Mouse (Mus musculus) myocyte (in vitro differentiated cells): ENCODE data around the gene Cntnap5b. TPM values are rescaled to one million over a fixed set of nuclear protein-coding genes. Genes with fewer than 3 reads are reported as not detected.

Experiments used
- H3K27me3 ChIP-seq: one replicate; pipeline ENCODE4 v1.6.1; 2011; ENCODE audit not compliant: control insufficient read depth, insufficient read depth, insufficient read length
- H3K36me3 ChIP-seq: one replicate; pipeline ENCODE4 v1.6.1; 2011; ENCODE audit not compliant: control insufficient read depth, insufficient read depth
- H3K4me2 ChIP-seq: one replicate; pipeline ENCODE4 v1.6.1; 2011; ENCODE audit warnings: low read depth, control low read depth
- H3K4me3 ChIP-seq: one replicate; pipeline ENCODE4 v1.5.1; 2011; ENCODE audit warnings: mild to moderate bottlenecking, control low read depth, moderate library complexity
- H3K79me2 ChIP-seq: one replicate; pipeline ENCODE4 v1.6.1; 2011; ENCODE audit not compliant: control insufficient read depth, insufficient read depth
- H3ac ChIP-seq: one replicate; pipeline ENCODE4 v1.6.1; 2011; ENCODE audit not compliant: control insufficient read depth, insufficient read length
- CEBPB ChIP-seq: IDR thresholded peaks from 2 replicates; pipeline ENCODE4 v1.6.1; 2011; ENCODE audit warnings: mild to moderate bottlenecking, moderate library complexity; ENCODE audit not compliant: poor library complexity, insufficient read depth, severe bottlenecking
- E2F4 ChIP-seq: IDR thresholded peaks from one replicate; pipeline ENCODE4 v1.6.1; 2011; ENCODE audit warnings: mild to moderate bottlenecking, control low read depth, moderate library complexity; ENCODE audit not compliant: insufficient read depth
- MAX ChIP-seq: IDR thresholded peaks from one replicate; pipeline ENCODE4 v1.6.1; 2011; ENCODE audit warnings: low read depth, mild to moderate bottlenecking, control low read depth
- MYOD1 ChIP-seq, 3 experiments: IDR thresholded peaks; one replicate each; pipeline ENCODE4 v1.6.1; 2011; ENCODE audit warnings: control low read depth in 2 of 3, low read depth in 2 of 3, mild to moderate bottlenecking in 2 of 3, moderate library complexity in 1 of 3; ENCODE audit not compliant: insufficient read length in 2 of 3, control insufficient read depth in 1 of 3
- MYOG ChIP-seq, 3 experiments: IDR thresholded peaks; one replicate each; pipeline ENCODE4 v1.6.1; 2011; ENCODE audit warnings: control low read depth in 2 of 3, low read depth in 2 of 3, mild to moderate bottlenecking in 2 of 3; ENCODE audit not compliant: insufficient read length in 2 of 3, control insufficient read depth in 1 of 3, insufficient read depth in 1 of 3
- POLR2A ChIP-seq: IDR thresholded peaks from one replicate; pipeline ENCODE4 v1.6.1; 2011; ENCODE audit warnings: low read depth, mild to moderate bottlenecking, control low read depth, moderate library complexity; ENCODE audit not compliant: insufficient read length
- POLR2AphosphoS2 ChIP-seq: IDR thresholded peaks from one replicate; pipeline ENCODE4 v1.6.1; 2011; ENCODE audit warnings: low read depth, control low read depth; ENCODE audit not compliant: insufficient read length
- REST ChIP-seq: IDR thresholded peaks from one replicate; pipeline ENCODE4 v1.6.1; 2011; ENCODE audit warnings: mild to moderate bottlenecking, control low read depth, moderate library complexity; ENCODE audit not compliant: insufficient read depth, insufficient read length
- SRF ChIP-seq: IDR thresholded peaks from one replicate; pipeline ENCODE4 v1.6.1; 2011; ENCODE audit warnings: low read depth; ENCODE audit not compliant: control insufficient read depth, insufficient read length
- TCF12 ChIP-seq: IDR thresholded peaks from one replicate; pipeline ENCODE4 v1.6.1; 2011; ENCODE audit warnings: mild to moderate bottlenecking, control low read depth; ENCODE audit not compliant: poor library complexity, insufficient read depth, severe bottlenecking
- TCF3 ChIP-seq: IDR thresholded peaks from one replicate; pipeline ENCODE4 v1.6.1; 2011; ENCODE audit warnings: low read depth, control low read depth; ENCODE audit not compliant: insufficient read length
- USF1 ChIP-seq: IDR thresholded peaks from one replicate; pipeline ENCODE4 v1.6.1; 2011; ENCODE audit warnings: low read depth, mild to moderate bottlenecking, control low read depth, moderate library complexity
- polyA plus RNA-seq: library from polyadenylated mRNA; unstranded; fragments of >200 nt; fragmentation: generic; extraction: Trizol; gene quantifications from one replicate; pipeline ENCODE4 v1.2.1, GENCODE M21; 2012; ENCODE audit warnings: missing spikeins

The Cntnap5b gene
- polyA plus RNA-seq, 1 experiment, result not detected

GRCm38 (mm10) chr1:100416658-100417224 lies 644.2 kb downstream of the Cntnap5b start:
- TF ChIP-seq POLR2AphosphoS2 (no peak), CEBPB (no peak), TCF3 (no peak), TCF12 (no peak), POLR2A (no peak), REST (no peak), MYOD1 (IDR thresholded peaks at IDR 0.05; ENCODE audit: control insufficient read depth in 1 of 3, insufficient read length in 2 of 3, low read depth in 2 of 3) (no peak), MYOG (IDR thresholded peaks at IDR 0.05; ENCODE audit: control insufficient read depth in 1 of 3, insufficient read depth in 1 of 3, insufficient read length in 2 of 3, low read depth in 2 of 3) (no peak), E2F4 (no peak)

DNA sequence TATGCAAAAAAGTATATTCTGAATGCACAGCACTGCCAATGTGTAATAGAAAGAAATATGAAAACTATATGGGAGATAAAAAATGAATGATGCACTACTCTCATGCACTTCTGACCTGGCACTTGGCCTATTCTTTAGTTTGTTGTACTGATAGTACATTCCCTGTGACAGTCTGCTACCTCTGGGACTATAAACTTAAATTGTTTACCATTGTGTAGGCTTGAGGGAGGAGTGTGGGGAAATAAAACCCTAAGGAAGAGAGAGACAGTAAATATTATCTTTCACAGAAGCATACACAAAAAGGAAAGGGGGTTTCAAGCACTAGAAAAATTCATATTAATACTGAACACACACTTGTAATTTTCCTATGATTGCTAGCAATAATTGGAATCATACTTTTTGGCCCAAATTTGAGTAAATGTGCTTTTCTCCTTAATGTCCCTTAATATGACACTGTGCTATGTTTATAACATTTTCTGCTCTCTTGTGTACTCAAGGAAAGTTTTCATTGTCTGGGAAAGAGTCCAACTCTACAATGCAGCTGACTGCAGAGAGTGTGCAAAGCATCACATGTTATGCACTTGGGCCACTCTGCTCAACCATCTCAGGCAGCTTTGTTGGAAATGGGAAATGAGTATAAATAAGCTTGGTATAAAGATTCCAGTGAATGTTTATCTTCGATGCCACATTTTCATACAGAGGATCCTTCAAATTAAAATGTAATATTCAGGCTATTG lies 657.6 kb downstream of the Cntnap5b start:
- H3K36me3 ChIP-seq, result no peaks in the 10 kb centered on the region
- TF ChIP-seq POLR2AphosphoS2 (no peak), SRF (no peak), TCF12 (no peak), E2F4 (no peak), CEBPB (no peak), MYOD1 (IDR thresholded peaks at IDR 0.05; ENCODE audit: control insufficient read depth in 1 of 3, insufficient read length in 2 of 3, low read depth in 2 of 3) (no peak)
- H3K4me2 ChIP-seq, result no peak overlapping the region
- no peak overlapping the region for H3K4me3 ChIP-seq
- H3K79me2 ChIP-seq, result no peaks in the 10 kb centered on the region
- H3K27me3 ChIP-seq, result no peaks in the 10 kb centered on the region
- H3ac ChIP-seq, result no peak overlapping the region

More at GRCm38 (mm10) chr1:100416658-100417224, 644.2 kb downstream of the Cntnap5b start:
- Histone ChIP-seq H3K4me3 (no peak overlapping the region), H3K4me2 (no peak overlapping the region), H3K79me2 (no peaks in the 10 kb centered on the region), H3ac (no peak overlapping the region), H3K27me3 (no peaks in the 10 kb centered on the region), H3K36me3 (no peaks in the 10 kb centered on the region)

DNA sequence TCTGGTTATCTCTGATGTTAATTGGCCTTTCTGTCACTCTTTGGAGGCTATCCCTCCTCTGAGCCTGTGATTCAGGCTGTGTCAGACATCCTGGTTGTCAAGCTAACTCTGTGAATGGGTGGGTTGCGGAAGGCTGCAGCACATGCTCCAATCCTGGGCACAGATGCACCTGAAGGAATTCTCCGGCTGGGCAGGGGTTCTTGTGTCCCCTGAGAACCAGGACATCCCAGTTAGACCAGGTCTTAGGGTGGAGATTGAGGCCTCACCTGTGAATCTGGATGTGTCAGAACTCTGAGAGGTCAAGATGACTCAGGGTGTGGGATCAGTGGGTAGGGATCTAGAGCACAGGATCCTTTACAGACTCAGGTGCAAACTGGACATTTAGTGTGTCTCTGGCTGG lies 691.3 kb downstream of the Cntnap5b start:
- no peak overlapping the region for H3K4me3 ChIP-seq
- H3K79me2 ChIP-seq, result no peaks in the 10 kb centered on the region
- no peaks in the 10 kb centered on the region for H3K36me3 ChIP-seq
- no peak overlapping the region for H3ac ChIP-seq
- no peaks in the 10 kb centered on the region for H3K27me3 ChIP-seq
- H3K4me2 ChIP-seq, result no peak overlapping the region
- TF ChIP-seq MAX (no peak), E2F4 (no peak), USF1 (no peak), MYOD1 (IDR thresholded peaks at IDR 0.05; ENCODE audit: control insufficient read depth in 1 of 3, insufficient read length in 2 of 3, low read depth in 2 of 3) (no peak), POLR2A (no peak), CEBPB (no peak), TCF12 (no peak), MYOG (IDR thresholded peaks at IDR 0.05; ENCODE audit: control insufficient read depth in 1 of 3, insufficient read depth in 1 of 3, insufficient read length in 2 of 3, low read depth in 2 of 3) (no peak), POLR2AphosphoS2 (no peak), TCF3 (no peak), REST (no peak)

DNA sequence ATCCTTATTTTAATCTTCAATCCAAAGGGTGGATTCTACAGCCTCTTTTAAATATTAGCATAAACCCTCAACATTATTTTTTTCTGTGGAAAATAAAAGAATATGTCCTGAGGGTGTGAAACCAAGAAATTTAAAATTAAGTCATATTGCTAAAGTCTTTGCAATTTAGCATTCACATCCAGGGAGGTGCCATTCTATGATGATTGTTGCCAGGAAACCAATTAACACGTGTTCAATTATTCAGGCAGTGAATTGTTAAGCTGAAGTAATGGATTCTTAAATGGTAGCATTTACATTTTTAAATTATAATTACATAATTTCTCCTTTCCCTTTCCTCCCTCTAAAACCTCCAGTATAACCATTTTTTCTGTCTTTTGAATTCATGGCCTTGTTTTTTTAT lies 692.7 kb downstream of the Cntnap5b start:
- no peaks in the 10 kb centered on the region for H3K36me3 ChIP-seq
- no peaks in the 10 kb centered on the region for H3K27me3 ChIP-seq
- H3K4me3 ChIP-seq, result no peak overlapping the region
- H3ac ChIP-seq, result no peak overlapping the region
- no peaks in the 10 kb centered on the region for H3K79me2 ChIP-seq
- no peak overlapping the region for H3K4me2 ChIP-seq
- TF ChIP-seq SRF (no peak), MAX (no peak), MYOD1 (IDR thresholded peaks at IDR 0.05; ENCODE audit: control insufficient read depth in 1 of 3, insufficient read length in 2 of 3, low read depth in 2 of 3) (no peak), TCF3 (no peak), CEBPB (no peak)

DNA sequence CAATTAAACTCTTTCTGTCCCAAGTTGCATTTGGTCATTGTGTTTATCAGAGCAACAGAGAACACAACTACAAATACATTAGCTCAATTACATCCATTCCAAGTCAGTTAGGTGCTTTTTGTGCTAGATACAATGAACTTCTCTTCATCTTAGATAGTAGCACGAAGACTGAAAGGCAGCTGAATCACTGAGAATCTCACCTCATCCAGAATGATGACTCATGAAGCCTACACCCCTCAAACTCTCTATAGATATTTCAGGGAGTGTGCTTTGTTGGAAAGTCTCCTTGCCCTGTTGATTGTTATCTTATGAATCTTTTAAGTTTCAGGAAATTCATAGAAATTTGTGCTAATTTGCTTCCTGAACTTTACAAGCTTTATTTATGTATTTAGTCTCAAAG lies 695.0 kb downstream of the Cntnap5b start:
- TF ChIP-seq MAX (no peak), CEBPB (no peak), TCF12 (no peak), MYOD1 (IDR thresholded peaks at IDR 0.05; ENCODE audit: control insufficient read depth in 1 of 3, insufficient read length in 2 of 3, low read depth in 2 of 3) (no peak)

More for the DNA sequence above, 695.0 kb downstream of the Cntnap5b start:
- Histone ChIP-seq H3K27me3 (no peaks in the 10 kb centered on the region), H3K4me2 (no peak overlapping the region), H3ac (no peak overlapping the region), H3K36me3 (no peaks in the 10 kb centered on the region), H3K4me3 (no peak overlapping the region), H3K79me2 (no peaks in the 10 kb centered on the region)
